Mouse (Mus musculus) embryonic facial prominence, embryonic 15.5 days (tissue): ENCODE results near the gene Ube2j1. TPM values are rescaled to one million over a fixed set of nuclear protein-coding genes. Genes with fewer than 3 reads are reported as not detected.

ENCODE experiments used
- ATAC-seq: fragments of 200-750 bp; cut with Nextera tagmentation; 2 replicates; pipeline ENCODE4 v1.8.0; 2017; ENCODE audit warnings: low read depth, moderate TSS enrichment; ENCODE audit not compliant: insufficient number of reproducible peaks, low FRiP score, low TSS enrichment
- H3K27ac ChIP-seq: fragments of 300-500 bp; sonication (generic); replicated peaks from 2 replicates; pipeline ENCODE4 v1.5.1; 2015; ENCODE audit warnings: mild to moderate bottlenecking, inconsistent platforms
- H3K27me3 ChIP-seq: fragments of 300-500 bp; sonication (generic); 2 replicates; pipeline ENCODE4 v1.6.1; 2015; ENCODE audit warnings: inconsistent platforms
- H3K36me3 ChIP-seq: fragments of 300-500 bp; sonication (generic); 2 replicates; pipeline ENCODE4 v1.6.1; 2015; ENCODE audit warnings: mild to moderate bottlenecking, inconsistent platforms
- H3K4me1 ChIP-seq: fragments of 300-500 bp; sonication (generic); 2 replicates; pipeline ENCODE4 v1.6.1; 2015; ENCODE audit warnings: inconsistent platforms
- H3K4me2 ChIP-seq: fragments of 300-500 bp; sonication (generic); replicated peaks from 2 replicates; pipeline ENCODE4 v1.6.1; 2015; ENCODE audit warnings: mild to moderate bottlenecking, inconsistent platforms
- H3K4me3 ChIP-seq: fragments of 300-500 bp; sonication (generic); replicated peaks from 2 replicates; pipeline ENCODE4 v1.5.1; 2015; ENCODE audit warnings: mild to moderate bottlenecking, inconsistent platforms
- H3K9ac ChIP-seq: fragments of 300-500 bp; sonication (generic); 2 replicates; pipeline ENCODE4 v1.6.1; 2015; ENCODE audit warnings: inconsistent platforms
- H3K9me3 ChIP-seq: fragments of 300-500 bp; sonication (generic); replicated peaks from 2 replicates; pipeline ENCODE4 v1.6.1; 2016; ENCODE audit warnings: inconsistent platforms
- WGBS: fragments of 180-500 bp; shearing (Covaris S2); methylation state at CpG from one replicate; pipeline ENCODE4 v1.1.7; 2015; 5-methylcytosine and 5-hydroxymethylcytosine counted together
- polyA plus RNA-seq: library from polyadenylated mRNA; unstranded; fragments of >200 nt; fragmentation: Nextera tagmentation; extraction: Ambion mirVana; gene quantifications from 2 replicates; pipeline ENCODE4 v1.2.1, GENCODE M21; 2015

Gene Ube2j1
- polyA plus RNA-seq, 1 experiment from 2014 or later: 40.4 TPM

GRCm38 (mm10) chr4:33074406-33074805 lies 43.2 kb downstream of the Ube2j1 start:
- no peak overlapping the region for H3K4me2 ChIP-seq
- ATAC-seq: no peak
- no peaks in the 10 kb centered on the region for H3K36me3 ChIP-seq
- WGBS: 80% methylated on average over 4 of the region's 4 CpGs
- no peaks in the 10 kb centered on the region for H3K4me1 ChIP-seq
- no peak overlapping the region for H3K4me3 ChIP-seq
- H3K27ac ChIP-seq: no peak overlapping the region
- H3K9me3 ChIP-seq: no peaks in the 10 kb centered on the region
- no peaks in the 10 kb centered on the region for H3K27me3 ChIP-seq
- no peak overlapping the region for H3K9ac ChIP-seq

- Histone ChIP-seq H3K36me3 (no peaks in the 10 kb centered on the region), H3K27me3 (no peaks in the 10 kb centered on the region), H3K9me3 (no peaks in the 10 kb centered on the region), H3K4me2 (no peak overlapping the region), H3K27ac (no peak overlapping the region), H3K4me1 (no peaks in the 10 kb centered on the region), H3K4me3 (no peak overlapping the region), H3K9ac (no peak overlapping the region)
- 71% methylated on average over 5 of the region's 5 CpGs for WGBS
- no peak for ATAC-seq
Measured at GRCm38 (mm10) chr4:33074851-33075250, 43.6 kb downstream of the Ube2j1 start.

DNA sequence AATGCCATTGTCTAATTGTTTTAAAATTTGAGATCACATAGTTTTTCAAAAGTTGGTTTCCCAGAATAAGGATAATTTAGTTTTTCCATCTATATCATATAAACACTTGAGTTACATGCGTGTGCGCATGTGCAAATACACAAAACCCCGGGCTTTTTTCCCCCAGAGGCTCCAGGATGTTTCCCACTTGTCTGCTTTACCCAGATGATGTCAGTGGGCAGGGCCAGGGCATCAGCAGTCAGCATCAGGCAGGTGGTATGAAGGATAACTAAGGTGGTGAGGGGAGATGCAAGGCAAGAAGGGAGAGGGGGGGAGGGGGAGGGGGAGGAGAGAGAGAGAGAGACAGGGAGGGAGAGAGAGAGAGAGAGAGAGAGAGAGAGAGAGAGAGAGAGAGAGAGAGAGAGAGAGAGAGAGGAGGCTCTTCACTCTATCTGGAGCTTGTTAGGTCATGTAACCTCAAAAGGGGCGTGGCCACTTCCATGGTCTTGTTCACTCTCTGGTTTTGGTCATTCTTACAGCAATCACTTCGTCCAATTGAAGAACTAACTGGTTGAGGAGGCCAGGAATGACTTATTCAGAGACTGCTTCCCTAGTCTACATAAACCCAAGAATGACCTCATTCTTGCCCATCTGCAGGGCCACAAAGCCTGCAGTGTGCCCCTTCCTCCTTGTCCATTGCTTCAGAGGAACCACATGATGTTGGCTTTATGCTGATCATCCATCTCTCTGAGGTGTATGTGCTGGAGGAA lies 44.7 kb downstream of the Ube2j1 start:
- H3K4me3 ChIP-seq: no peak overlapping the region
- no peaks in the 10 kb centered on the region for H3K9me3 ChIP-seq
- no peak for ATAC-seq
- WGBS: 86% methylated on average over 5 of the region's 5 CpGs
- no peak overlapping the region for H3K27ac ChIP-seq
- no peaks in the 10 kb centered on the region for H3K4me1 ChIP-seq
- no peak overlapping the region for H3K4me2 ChIP-seq
- no peak overlapping the region for H3K9ac ChIP-seq
- no peaks in the 10 kb centered on the region for H3K27me3 ChIP-seq
- H3K36me3 ChIP-seq: no peaks in the 10 kb centered on the region

- Histone ChIP-seq H3K9me3 (no peaks in the 10 kb centered on the region), H3K27ac (no peak overlapping the region), H3K4me1 (no peaks in the 10 kb centered on the region), H3K4me3 (no peak overlapping the region), H3K27me3 (no peaks in the 10 kb centered on the region), H3K9ac (no peak overlapping the region), H3K36me3 (no peaks in the 10 kb centered on the region), H3K4me2 (no peak overlapping the region)
- no peak for ATAC-seq
- 77% methylated on average over 11 of the region's 11 CpGs for WGBS
Measured at GRCm38 (mm10) chr4:33077161-33077560, 45.9 kb downstream of the Ube2j1 start.

GRCm38 (mm10) chr4:33077724-33078123 lies 46.5 kb downstream of the Ube2j1 start:
- Histone ChIP-seq H3K9ac (no peak overlapping the region), H3K4me3 (no peak overlapping the region), H3K4me2 (no peak overlapping the region), H3K27ac (no peak overlapping the region), H3K36me3 (no peaks in the 10 kb centered on the region), H3K9me3 (no peaks in the 10 kb centered on the region), H3K4me1 (no peaks in the 10 kb centered on the region), H3K27me3 (no peaks in the 10 kb centered on the region)
- ATAC-seq: no peak
- 46% methylated on average over 8 of the region's 8 CpGs for WGBS

- Histone ChIP-seq H3K9me3 (no peaks in the 10 kb centered on the region), H3K27ac (no peak overlapping the region), H3K4me2 (no peak overlapping the region), H3K4me3 (no peak overlapping the region), H3K27me3 (no peaks in the 10 kb centered on the region), H3K9ac (no peak overlapping the region), H3K36me3 (no peaks in the 10 kb centered on the region), H3K4me1 (no peaks in the 10 kb centered on the region)
- WGBS: 78% methylated on average over 3 of the region's 3 CpGs
- no peak for ATAC-seq
Measured at GRCm38 (mm10) chr4:33078492-33078891, 47.3 kb downstream of the Ube2j1 start.

GRCm38 (mm10) chr4:33099118-33099694 lies 68.0 kb downstream of the Ube2j1 start:
- H3K9ac ChIP-seq: no peak overlapping the region
- H3K4me1 ChIP-seq: no peaks in the 10 kb centered on the region
- H3K4me3 ChIP-seq: no peak overlapping the region
- ATAC-seq: no peak
- H3K27ac ChIP-seq: no peak overlapping the region
- no peaks in the 10 kb centered on the region for H3K36me3 ChIP-seq
- H3K27me3 ChIP-seq: no peaks in the 10 kb centered on the region
- WGBS: 86% methylated on average over 6 of the region's 6 CpGs
- H3K9me3 ChIP-seq: no peaks in the 10 kb centered on the region
- no peak overlapping the region for H3K4me2 ChIP-seq

Other genes with a start within 250 kb of the Ube2j1 start
- gene Lyrm2, start 231.2 kb upstream of the Ube2j1 start, polyA plus RNA-seq: 99.8 and 108 TPM in 2 replicates
- 11.2 and 12.0 TPM in 2 replicates for gene Ankrd6, start 80.6 kb upstream of the Ube2j1 start, polyA plus RNA-seq
- gene Rragd, start 48.4 kb upstream of the Ube2j1 start, polyA plus RNA-seq: 18.6 and 20.0 TPM in 2 replicates
- 0.35 and 1.0 TPM in 2 replicates for gene Gabrr2, start 31.6 kb downstream of the Ube2j1 start, polyA plus RNA-seq
- not detected in 2 replicates for gene Gabrr1, start 101.1 kb downstream of the Ube2j1 start, polyA plus RNA-seq
- 2.5 TPM in 2 replicates for gene Pm20d2, start 158.3 kb downstream of the Ube2j1 start, polyA plus RNA-seq
- gene Srsf12, start 177.6 kb downstream of the Ube2j1 start, polyA plus RNA-seq: 13.5 and 15.3 TPM in 2 replicates